Mouse (Mus musculus): ENCODE data around the gene Epo. TPM values are rescaled to one million over a fixed set of nuclear protein-coding genes. Genes with fewer than 3 reads are reported as not detected.

Gene Epo
- polyA plus RNA-seq, 1 experiment, result not detected

DNA sequence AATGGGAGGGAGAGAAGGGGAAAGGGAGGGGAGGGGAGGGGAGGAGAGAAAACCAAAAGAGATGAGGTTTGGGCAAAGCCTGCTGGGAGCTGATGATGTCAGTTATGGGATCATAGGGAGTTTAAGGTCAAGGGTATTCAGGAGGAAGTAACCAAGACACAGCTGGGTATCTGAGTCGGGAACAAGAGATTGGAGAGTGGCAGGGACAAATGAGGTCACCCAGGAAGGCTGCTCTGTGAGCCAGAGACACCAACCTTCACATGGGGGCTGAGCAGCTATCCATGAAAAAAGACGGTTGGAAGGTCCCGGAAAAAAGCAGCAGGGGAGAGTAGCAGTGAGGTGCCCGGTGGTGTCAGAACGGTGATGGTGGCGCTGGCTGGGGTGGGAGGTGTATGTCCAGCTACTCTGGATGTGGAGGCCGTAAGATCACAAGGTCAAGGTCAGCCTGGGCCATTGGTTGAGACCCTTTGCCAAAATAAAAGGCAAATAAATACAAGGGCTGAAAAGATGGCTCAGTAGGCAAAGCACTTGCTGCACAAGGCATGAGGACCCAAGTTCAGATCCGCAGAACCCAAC lies 35.3 kb upstream of the Epo start:
- 76% methylated on average over 8 of the region's 8 CpGs for WGBS
- no peak overlapping the region for H3K4me3 ChIP-seq (ENCODE audit: insufficient read depth, low read depth, low read length)
- TF ChIP-seq POLR2A (IDR thresholded peaks at IDR 0.05; ENCODE audit: insufficient read depth, low read depth, low read length) (no peak), CTCF (IDR thresholded peaks at IDR 0.05; ENCODE audit: insufficient read depth, low read depth, low read length) (no peak)
- H3K27ac ChIP-seq (ENCODE audit: insufficient read depth, low read depth, low read length), result no peak overlapping the region
- H3K4me1 ChIP-seq (ENCODE audit: control insufficient read depth, insufficient read depth, low read length), result no peaks in the 10 kb centered on the region

DNA sequence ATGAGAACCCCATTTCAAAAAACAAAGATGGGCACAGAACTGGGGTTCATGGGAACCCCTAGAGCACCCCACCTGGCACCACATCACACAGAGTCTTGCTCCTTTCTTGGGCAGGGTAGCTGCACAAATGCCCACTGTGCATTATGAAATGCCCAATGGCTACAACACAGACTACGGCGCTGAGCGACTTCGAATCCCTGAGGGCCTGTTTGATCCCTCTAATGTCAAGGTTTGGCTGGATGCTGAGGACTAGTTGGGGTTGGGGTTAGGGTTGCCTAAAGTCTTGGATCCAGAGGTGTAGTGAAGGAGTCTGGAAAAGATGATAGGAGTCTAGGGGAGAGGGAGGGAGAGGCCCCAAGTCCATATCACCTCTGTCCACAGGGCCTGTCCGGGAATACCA lies 33.4 kb upstream of the Epo start:
- H3K27ac ChIP-seq (ENCODE audit: insufficient read depth, low read depth, low read length), result no peak overlapping the region
- H3K4me3 ChIP-seq (ENCODE audit: insufficient read depth, low read depth, low read length), result no peak overlapping the region
- peaks cover 3% of the 10 kb centered on the region; the same call in 1 of the 2 replicates for H3K4me1 ChIP-seq (ENCODE audit: control insufficient read depth, insufficient read depth, low read length)
- 96% methylated on average over 5 of the region's 5 CpGs for WGBS
- no peak for TF ChIP-seq POLR2A (IDR thresholded peaks at IDR 0.05; ENCODE audit: insufficient read depth, low read depth, low read length)
- no peak for TF ChIP-seq CTCF (IDR thresholded peaks at IDR 0.05; ENCODE audit: insufficient read depth, low read depth, low read length)

DNA sequence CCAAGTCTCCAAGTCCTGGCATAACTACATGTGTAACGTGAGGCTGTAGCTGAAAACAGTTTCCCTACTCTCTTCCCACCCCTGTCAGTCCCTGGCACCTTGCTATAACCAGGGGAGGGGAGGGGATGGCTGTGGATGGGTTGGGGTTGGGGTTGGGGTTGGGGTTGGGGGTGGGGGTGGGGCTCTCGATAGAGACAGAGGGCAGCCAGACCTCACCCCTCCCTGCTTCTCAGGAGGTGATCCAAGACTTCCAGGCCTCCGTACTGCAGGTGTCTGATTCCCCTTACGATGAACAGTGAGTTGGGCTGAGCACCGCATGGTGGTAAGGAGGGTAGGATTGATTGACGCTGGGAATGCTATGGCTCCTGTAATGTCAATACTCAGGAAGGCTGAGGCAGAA lies 32.7 kb upstream of the Epo start:
- Histone ChIP-seq H3K4me1 (ENCODE audit: control insufficient read depth, insufficient read depth, low read length) (peaks cover 5% of the 10 kb centered on the region; the same call in 1 of the 2 replicates), H3K27ac (ENCODE audit: insufficient read depth, low read depth, low read length) (no peak overlapping the region), H3K4me3 (ENCODE audit: insufficient read depth, low read depth, low read length) (no peak overlapping the region)
- TF ChIP-seq POLR2A (IDR thresholded peaks at IDR 0.05; ENCODE audit: insufficient read depth, low read depth, low read length) (no peak), CTCF (IDR thresholded peaks at IDR 0.05; ENCODE audit: insufficient read depth, low read depth, low read length) (no peak)
- WGBS, result 68% methylated on average over 6 of the region's 6 CpGs

DNA sequence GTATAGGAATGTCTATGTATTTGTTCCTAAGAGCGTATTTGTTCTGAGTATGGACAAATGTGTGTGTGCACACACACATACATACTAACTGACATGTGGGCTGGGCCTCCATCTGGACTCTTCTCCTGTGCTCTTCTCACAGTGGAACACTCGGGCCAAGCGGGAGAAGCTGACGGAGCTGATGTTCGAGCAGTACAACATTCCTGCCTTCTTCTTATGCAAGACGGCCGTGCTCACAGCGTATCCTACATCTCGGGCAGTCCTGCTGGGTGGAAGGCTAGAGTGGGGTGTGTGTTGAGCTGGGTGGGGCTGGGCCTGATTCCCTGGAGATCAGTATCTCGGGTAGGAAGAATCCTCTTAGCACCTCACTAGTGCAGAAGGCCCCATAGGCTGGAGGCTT lies 29.9 kb upstream of the Epo start:
- peaks cover 5% of the 10 kb centered on the region; the same call in 1 of the 2 replicates for H3K4me1 ChIP-seq (ENCODE audit: control insufficient read depth, insufficient read depth, low read length)
- no peak overlapping the region for H3K4me3 ChIP-seq (ENCODE audit: insufficient read depth, low read depth, low read length)
- H3K27ac ChIP-seq (ENCODE audit: insufficient read depth, low read depth, low read length), result no peak overlapping the region
- WGBS, result 82% methylated on average over 10 of the region's 10 CpGs
- no peak for TF ChIP-seq CTCF (IDR thresholded peaks at IDR 0.05; ENCODE audit: insufficient read depth, low read depth, low read length)
- no peak for TF ChIP-seq POLR2A (IDR thresholded peaks at IDR 0.05; ENCODE audit: insufficient read depth, low read depth, low read length)

DNA sequence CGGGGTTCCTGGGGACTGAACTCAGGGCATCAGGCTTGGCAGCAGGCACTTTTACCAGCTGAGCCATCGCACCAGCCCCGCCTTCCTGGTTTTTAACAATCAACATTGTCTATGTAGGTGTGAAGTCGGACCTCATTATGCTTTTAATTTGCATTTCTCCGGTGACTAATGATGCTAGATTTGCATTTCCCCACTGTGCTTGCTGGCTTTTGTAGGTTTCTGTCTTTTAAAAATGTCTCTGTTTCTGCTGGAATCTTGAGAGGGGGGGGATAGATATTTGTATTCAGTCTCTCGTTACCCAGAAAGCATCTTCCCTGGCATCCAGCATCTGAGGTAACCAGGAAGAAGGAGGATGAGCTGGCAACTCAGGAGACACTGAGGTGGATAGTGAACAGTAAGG lies 28.5 kb upstream of the Epo start:
- 34% methylated on average over 6 of the region's 6 CpGs for WGBS

DNA sequence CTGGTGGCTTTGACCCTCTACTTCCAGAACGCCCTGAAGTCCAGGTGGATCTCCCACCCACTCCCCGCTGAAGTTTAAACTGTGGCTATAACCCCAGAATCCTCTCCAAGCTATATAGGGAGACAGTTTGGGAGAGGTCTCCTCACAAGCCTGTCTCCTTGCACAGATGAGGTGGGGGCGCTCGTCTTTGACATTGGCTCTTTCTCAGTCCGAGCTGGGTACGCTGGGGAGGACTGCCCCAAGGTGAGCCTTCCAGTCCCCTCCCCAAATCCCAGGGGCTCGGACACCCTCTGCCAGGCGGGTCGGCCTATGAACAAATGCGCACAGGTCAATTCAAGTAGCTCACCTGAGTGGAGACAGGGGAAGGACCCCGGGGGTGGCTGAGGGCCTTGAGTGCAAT lies 20.9 kb upstream of the Epo start:
- peak overlapping the region; percentile 89 for H3K4me3 ChIP-seq (ENCODE audit: insufficient read depth, low read depth, low read length)
- H3K27ac ChIP-seq (ENCODE audit: insufficient read depth, low read depth, low read length), result no peak overlapping the region
- WGBS, result 46% methylated on average over 11 of the region's 11 CpGs
- no peak for TF ChIP-seq CTCF (IDR thresholded peaks at IDR 0.05; ENCODE audit: insufficient read depth, low read depth, low read length)
- no peak for TF ChIP-seq POLR2A (IDR thresholded peaks at IDR 0.05; ENCODE audit: insufficient read depth, low read depth, low read length)
- peaks cover 12% of the 10 kb centered on the region for H3K4me1 ChIP-seq (ENCODE audit: control insufficient read depth, insufficient read depth, low read length)

More for the DNA sequence above, 28.5 kb upstream of the Epo start:
- H3K27ac ChIP-seq (ENCODE audit: insufficient read depth, low read depth, low read length), result no peak overlapping the region
- peaks cover 5% of the 10 kb centered on the region; the same call in 1 of the 2 replicates for H3K4me1 ChIP-seq (ENCODE audit: control insufficient read depth, insufficient read depth, low read length)
- no peak overlapping the region for H3K4me3 ChIP-seq (ENCODE audit: insufficient read depth, low read depth, low read length)
- TF ChIP-seq POLR2A (IDR thresholded peaks at IDR 0.05; ENCODE audit: insufficient read depth, low read depth, low read length) (no peak), CTCF (IDR thresholded peaks at IDR 0.05; ENCODE audit: insufficient read depth, low read depth, low read length) (no peak)

DNA sequence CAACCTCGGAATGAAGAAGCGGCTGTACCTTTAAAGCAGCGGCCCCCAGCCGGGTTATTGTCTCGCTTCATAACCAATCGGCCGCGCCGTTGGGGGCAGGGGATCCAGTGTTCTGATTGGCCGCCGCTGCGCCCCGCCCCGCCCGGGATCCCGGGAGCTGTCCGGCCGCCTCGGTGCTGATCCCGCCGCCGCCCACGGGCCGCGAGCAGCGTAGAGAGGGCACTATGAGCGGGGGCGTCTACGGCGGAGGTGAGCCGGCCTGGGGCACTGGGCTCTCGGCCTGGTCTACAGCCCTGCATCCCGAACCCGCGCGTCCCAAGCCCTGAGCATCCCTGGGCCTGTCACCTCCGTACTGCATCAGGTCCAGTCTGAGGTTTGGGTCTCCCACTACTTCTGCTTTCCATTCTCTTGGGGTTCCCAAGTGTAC lies 20.4 kb upstream of the Epo start, which contains the start of gene Actl6b:
Gene Actl6b (plus strand): TSS at position 107 of the 427 bp plus-strand sequence.
- H3K27ac ChIP-seq (ENCODE audit: insufficient read depth, low read depth, low read length), result peak within 1 kb of the TSS; percentile 43; the same call in 1 of the 2 replicates
- TF ChIP-seq CTCF (IDR thresholded peaks at IDR 0.05; ENCODE audit: insufficient read depth, low read depth, low read length) (no peak), POLR2A (IDR thresholded peaks at IDR 0.05; ENCODE audit: insufficient read depth, low read depth, low read length) (peak; percentile 74; the same call in 1 of the 2 replicates)
- H3K4me1 ChIP-seq (ENCODE audit: control insufficient read depth, insufficient read depth, low read length), result peaks cover 12% of the 10 kb centered on the region
- peak within 1 kb of the TSS; percentile 89 for H3K4me3 ChIP-seq (ENCODE audit: insufficient read depth, low read depth, low read length)
- under 1% methylated on average over 37 of the region's 37 CpGs for WGBS

DNA sequence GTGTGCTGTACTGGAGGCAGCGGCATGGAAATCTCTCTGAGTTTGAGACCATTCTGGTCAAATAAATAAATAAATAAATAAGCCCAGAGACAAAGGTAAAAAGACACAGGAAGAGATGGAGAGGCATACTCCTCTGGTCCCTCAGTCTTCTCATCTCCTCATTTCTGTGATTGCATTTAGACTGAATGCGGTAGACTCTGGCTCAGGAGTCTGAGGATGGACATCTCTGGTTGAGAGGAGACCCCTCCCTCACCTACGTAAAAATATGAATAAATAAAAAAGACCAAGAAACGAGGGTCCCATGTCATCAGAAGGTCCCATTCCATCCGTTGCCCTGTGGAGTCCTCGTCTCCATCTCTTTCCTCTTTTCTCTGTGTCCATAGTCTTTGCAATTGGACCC lies 20.0 kb upstream of the Epo start:
- Histone ChIP-seq H3K4me3 (ENCODE audit: insufficient read depth, low read depth, low read length) (peak overlapping the region; percentile 89), H3K27ac (ENCODE audit: insufficient read depth, low read depth, low read length) (peak overlapping the region; percentile 9; the same call in 1 of the 2 replicates), H3K4me1 (ENCODE audit: control insufficient read depth, insufficient read depth, low read length) (peaks cover 12% of the 10 kb centered on the region)
- 14% methylated on average over 6 of the region's 6 CpGs for WGBS
- TF ChIP-seq POLR2A (IDR thresholded peaks at IDR 0.05; ENCODE audit: insufficient read depth, low read depth, low read length), result no peak
- no peak for TF ChIP-seq CTCF (IDR thresholded peaks at IDR 0.05; ENCODE audit: insufficient read depth, low read depth, low read length)

DNA sequence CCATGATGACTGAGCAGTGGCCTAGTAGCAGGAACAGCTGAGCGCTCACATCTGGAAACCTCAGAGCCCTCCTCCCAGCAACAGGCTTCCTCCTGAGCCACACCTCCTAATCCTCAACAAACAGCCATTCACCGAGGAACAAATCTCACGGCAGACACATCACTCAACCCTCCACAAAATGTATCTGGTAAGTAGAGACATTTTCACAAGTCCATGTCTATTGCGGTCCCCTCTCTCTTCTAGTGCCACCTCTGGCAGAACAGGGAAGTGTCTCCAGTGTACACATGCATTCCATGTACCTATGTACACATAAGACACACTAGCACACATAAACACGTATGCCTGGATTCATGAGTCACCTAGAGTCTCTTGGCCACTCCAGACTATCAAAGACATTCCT lies 18.1 kb upstream of the Epo start:
- Histone ChIP-seq H3K4me1 (ENCODE audit: control insufficient read depth, insufficient read depth, low read length) (peaks cover 12% of the 10 kb centered on the region), H3K4me3 (ENCODE audit: insufficient read depth, low read depth, low read length) (no peak overlapping the region), H3K27ac (ENCODE audit: insufficient read depth, low read depth, low read length) (no peak overlapping the region)
- 70% methylated on average over 5 of the region's 5 CpGs for WGBS
- TF ChIP-seq POLR2A (IDR thresholded peaks at IDR 0.05; ENCODE audit: insufficient read depth, low read depth, low read length), result no peak
- no peak for TF ChIP-seq CTCF (IDR thresholded peaks at IDR 0.05; ENCODE audit: insufficient read depth, low read depth, low read length)
